Mouse (Mus musculus) megakaryocyte-erythroid progenitor cell, adult 5 weeks (primary cell): ENCODE measurements around the gene Tab3. TPM values are rescaled to one million over a fixed set of nuclear protein-coding genes. Genes with fewer than 3 reads are reported as not detected.

Source experiments
- polyA plus RNA-seq: library from polyadenylated mRNA; stranded (reverse); fragments of >175 nt; gene quantifications from 2 replicates; pipeline ENCODE4 v1.2.3, GENCODE M21; 2012

Tab3 gene
- polyA plus RNA-seq = 1.8 and 2.8 TPM in 2 replicates

DNA sequence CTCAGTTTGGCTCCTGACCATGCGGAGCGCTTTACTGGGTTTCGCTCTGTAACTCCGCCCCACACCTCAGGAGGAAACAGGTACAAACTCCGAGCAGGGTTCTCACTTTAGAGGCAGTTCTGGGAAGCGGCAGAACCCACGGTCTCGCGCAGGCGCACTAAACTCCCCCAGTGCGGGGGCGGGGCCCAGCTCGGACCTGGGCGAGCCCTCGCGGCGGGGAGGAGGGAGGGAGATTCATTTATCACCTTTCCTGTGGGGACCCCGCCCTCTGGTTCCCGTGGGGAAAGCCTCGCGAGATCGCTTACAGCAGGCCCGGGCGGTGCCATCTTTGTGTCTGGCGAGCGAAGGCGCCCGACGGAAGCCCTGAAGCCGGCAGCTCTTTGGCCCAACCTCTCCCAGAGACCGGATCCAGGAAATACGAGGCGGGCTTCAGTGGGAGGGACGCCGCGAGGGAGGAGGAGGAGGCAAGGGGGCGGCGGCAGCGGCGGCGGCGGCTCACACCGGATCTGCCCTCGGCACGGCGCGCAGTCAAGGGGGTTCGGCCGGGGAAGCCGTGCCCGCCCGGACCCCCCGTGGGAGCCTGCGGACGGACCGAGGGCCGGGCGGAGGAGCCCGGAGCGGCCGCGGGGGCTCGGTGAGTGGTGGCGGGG lies at the start of gene Tab3:
Tab3 (plus strand) TSS at position 491 of the 650 bp plus-strand sequence.

Other genes with a start within 250 kb of the Tab3 start
- 0.79 and 0.88 TPM in 2 replicates for gene Gk, start 202.8 kb downstream of the Tab3 start, polyA plus RNA-seq